Mouse (Mus musculus) activated CD4-positive, CD25-positive, alpha-beta regulatory T cell, adult 4 months (primary cell): ENCODE measurements around the gene Rpl27a. TPM values are rescaled to one million over a fixed set of nuclear protein-coding genes. Genes with fewer than 3 reads are reported as not detected.

Source experiments
- ATAC-seq: one replicate; pipeline ENCODE4 v1.8.0; 2017
- polyA plus RNA-seq, 2 experiments: library from polyadenylated mRNA; unstranded; fragments of 100-300 nt; shearing (Covaris generic); gene quantifications; one replicate each; pipeline ENCODE4 v1.2.1; 2017

The Rpl27a gene
- polyA plus RNA-seq, 2 experiments from 2014 or later, result 252 to 318 TPM

DNA sequence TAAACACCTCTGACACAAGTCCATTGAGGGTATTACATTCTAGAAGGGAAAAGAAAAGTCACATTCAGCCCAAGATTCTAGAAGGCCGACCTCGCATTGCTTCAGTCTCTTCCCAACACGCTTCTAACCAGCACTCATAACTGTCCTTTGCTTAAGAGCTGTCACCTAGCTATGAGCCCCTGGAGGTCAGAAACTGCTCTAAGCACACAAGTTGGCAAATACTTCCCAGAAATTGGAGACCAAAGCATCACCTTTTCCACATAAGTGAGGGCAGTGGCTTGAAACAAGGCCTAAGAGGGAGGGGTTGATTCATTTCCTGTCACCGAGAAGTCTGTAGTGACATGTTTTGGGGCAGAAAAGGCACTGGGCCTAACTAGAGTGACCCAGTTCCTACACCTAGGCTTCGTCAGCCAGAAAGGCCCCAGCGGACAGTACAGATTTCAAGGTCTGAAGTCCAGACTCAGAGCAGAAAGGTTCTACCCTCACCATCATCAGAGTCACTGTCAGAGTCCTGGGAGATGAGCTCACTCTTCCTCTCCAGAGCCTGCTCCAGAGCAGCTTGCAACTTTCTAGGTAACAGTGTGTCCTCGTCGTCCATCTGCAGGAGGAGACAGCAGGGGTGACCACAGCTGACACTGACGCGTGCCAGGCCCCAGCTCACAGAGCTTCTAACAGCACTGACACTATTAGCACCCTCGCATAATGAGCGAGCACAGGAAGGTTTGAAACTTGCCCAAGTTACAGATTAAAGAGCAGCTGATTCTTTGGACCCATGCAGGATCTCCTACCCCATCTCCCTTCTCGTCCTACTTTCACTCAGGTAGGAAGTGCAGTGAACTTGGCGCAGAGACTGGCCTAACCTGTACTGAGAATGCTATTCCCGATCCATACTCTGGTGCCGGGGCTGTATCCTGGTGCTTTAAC, 7.1 kb downstream of the Rpl27a start:
- ATAC-seq, result no peak

DNA sequence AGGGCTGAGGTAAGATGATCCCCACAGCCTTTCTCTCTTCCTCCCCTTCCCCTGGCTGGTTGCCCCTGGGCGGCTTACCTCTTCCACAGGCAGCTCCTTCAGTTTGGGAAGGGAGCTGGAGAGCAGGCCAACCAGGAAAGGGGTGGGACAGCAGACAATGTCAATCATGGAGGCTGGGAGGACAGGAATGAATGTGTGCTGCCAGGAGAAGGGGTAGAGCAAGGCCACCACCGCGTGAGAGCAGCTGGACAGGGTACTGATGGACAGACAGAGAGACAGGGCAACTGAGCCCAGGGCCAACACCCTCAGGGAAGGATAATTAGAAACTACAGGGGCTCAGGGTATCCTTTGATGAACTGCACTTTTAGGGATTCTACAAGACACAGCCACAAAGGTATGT, 8.6 kb downstream of the Rpl27a start:
- no peak for ATAC-seq

DNA sequence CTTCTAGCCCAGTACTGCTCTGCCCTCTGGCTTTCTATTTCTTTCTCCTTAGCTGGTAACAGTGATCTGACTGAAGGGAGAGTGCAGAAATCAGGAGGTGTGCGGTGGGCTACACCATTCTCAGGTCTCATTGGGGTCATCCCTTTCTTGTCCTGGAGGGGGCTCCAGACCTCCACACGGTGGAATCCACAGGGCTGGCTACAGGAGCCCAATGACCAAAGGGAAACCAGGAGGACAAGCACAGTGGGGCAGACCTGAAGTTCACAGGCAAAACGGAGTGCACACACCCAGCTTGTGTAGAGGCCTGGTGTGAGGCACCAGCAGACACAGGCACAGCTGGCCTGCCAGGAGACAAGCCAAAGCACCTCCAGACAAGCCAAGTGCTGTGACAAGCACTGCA, 9.4 kb downstream of the Rpl27a start:
- ATAC-seq, result no peak

DNA sequence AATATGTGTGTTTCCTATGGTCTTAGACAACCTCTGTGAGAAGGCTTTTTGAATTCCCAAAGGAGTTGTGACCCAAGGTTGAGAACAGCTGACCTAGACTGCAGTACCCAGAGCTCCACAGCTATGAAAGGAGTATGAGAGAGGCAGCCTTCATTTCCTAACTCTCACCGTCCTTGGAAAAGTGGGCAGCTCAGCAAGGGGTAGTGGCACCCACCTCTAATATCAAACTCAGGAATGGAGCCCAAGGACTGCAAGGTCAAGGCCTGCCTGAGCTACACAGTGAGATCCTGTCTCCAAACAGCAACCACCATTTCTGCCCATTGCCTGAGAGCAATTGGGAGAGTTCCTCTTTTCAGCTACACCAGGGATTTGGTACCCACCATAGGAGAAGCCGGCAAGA, 10.8 kb downstream of the Rpl27a start:
- ATAC-seq, result no peak

DNA sequence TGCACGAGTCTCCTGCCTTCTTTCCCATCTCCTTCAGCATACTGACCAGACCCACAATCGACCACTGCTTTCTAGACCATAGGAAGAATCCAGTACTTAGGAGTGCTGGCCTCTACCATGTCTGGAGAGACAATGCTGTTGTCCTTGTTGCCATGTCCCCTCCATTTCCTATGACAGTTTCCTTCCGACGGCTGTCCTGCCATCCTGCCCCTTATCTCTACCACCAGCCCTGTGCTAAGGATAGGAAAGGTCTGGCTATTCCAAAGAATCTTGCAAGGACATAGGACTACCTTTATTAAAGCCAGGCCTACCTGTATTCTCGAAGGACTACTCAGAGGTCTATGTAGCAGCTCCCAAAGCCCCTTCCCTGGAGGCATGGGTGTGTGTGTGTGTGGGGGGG, 12.6 kb downstream of the Rpl27a start:
- no peak for ATAC-seq

DNA sequence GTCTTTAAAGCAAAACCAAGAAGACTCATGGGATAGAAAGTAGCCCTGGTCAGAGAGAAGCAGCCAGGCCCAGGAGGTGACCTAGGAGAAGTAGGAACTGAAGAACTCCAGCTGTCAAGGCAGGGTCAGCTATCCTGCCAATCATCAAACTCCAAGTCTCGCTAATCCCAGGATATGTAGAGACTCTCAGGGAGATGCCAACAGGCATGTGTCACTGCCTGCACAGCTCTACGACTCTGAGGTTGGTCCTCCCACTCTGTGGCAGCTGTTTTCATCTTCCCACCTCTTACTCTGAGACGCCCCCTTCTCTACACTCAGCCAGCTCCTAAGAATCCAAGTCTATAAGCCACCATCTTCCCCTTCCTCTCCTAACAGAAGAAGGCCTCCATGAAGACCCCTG, 13.7 kb downstream of the Rpl27a start:
- no peak for ATAC-seq

DNA sequence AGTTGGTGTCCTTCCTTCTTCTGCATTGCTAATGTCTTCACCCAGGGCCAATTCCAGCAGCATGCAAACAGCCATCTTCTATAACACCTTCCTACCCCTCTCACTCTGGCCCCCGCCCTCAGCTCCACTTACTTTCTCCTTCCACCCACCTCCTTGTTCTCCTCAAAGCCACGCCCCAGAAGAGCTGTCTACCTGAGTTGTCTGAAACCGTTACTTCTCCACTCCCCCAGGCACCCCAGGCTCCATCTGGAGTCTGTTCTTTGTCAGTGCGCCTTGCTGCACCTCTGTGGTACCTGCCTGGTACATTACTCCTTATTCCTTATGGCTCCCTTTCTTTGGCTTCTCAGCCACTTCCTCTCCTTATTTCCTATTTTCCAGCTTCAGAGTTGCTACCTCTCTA, 14.2 kb downstream of the Rpl27a start:
- ATAC-seq, result no peak

DNA sequence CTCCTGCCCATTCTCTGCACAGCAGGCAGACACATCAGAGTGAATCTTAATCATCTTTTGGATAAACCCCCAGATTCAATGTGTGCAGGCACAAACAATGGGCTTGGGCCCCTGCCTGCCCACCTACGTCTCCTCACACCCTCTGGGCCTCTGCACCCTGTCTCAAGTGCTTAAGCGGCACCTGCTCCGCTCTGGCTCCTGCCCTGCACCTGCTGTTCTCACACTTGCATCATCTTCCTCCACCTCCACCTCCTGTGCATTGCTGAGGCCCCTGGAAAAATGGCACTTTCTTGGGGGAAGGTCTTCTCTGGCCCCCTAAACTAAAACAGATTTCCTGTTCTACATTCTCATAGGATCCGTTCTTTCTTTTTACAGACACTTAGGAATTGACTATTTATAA, 14.9 kb downstream of the Rpl27a start:
- no peak for ATAC-seq

DNA sequence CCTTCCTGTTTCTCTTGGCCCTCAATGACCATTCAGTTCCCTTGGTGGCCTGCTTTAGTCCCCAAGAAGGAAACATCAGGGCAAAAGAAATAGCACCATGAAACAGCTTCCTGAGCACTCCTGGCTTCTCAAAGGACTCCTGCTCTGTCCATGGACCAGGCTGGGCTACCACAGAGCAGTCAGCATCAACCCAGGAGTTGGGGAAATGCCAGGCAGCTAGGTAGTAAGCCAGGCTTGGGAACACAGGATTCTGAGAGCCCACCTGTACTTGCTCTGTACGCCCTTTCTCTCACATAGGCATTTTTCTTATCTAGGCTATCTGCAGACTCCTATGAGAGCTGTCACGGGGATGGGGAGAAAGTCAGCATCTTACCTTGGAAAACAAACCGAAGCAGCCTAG, 16.0 kb downstream of the Rpl27a start:
- no peak for ATAC-seq

DNA sequence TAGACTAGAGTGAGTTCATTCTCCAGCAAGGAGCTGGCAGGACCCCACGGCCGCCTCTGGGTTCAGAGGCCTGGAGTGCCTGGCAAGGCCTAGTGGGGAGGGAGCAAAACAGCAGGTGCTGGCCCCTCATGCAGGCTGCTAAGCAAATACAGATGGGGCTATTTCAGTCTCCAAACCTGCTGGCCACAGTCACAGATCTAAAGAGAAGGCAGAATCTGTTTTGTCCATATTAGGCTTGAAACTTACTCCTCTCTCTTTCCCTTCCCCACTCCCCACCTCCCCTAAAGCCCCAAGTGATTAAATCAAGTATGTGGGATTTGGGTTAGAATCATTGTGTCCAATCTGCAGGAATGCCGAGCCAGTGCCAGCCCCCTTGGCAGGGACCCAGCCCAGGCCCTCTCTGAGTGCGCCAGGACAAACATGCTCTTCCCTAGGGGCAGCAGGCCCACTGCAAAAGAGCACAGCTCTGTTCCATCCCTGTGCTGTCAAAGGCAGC, 17.6 kb downstream of the Rpl27a start:
- ATAC-seq, result no peak

DNA sequence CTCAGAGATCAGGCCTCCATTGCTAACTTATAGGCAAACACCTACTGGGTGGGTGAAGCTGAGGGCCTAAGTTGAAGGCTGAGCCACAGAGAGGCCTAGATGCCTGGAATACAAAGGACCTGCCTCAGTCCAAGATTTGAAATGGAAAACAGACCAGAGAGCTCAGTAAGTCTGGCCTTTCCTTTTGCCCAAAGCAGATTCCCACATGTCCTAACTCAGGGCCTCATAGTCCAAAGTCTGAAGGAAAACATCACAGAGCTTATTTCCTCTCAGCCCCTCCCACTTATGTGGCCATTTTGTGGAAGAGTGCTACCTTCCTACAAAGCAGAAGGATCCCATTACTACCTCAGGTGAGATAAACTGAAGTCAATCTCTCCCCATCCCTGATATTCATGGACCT, 22.0 kb downstream of the Rpl27a start:
- ATAC-seq, result no peak

DNA sequence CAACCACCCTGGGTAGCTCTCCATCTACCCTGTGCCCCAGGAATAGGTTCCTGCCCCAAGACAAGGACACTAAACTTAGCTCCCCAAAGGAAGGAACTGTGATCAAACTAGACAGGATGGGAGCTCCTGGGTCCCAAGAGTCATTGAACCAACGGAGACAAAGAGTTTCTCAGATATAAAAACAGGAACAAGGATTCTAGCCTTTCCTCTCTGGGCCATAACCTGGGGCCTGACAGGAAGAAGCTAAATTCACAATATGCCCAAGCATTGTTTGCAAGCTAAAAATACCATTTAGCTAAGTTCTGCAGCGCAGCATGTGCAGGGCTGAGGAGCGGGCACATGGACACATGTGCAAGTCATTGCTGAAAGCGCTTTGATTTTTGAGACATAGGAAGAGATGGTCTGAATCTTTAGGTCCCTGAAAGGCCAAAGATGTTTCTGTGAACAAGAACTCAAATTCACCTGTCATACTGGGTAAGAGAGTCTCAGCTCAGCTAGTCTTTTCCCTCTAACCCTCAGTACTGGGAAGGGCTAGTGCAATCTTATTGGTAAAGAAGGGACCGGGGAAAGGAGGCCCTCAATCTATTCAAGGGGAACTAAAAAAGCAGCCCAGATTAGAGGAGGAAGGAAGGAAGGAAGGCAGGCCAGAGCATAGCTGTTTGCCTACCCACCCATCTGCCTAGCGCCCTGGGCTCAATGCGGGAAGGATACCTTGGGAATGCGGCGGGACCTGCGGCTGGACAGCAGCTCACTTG, 22.8 kb downstream of the Rpl27a start:
- no peak for ATAC-seq

DNA sequence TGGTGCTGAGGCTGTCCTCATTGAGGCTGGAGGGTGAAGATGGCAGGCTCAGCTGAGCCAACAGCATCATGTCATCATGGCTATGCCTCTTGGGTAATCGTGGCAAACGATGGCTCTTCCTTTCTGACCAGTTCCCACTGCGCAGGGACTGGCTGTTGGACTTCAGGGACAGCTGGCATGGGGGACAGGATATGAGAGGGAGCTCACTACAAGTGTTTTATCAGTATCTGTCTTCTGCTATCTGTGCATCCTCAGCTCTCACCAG, 23.3 kb downstream of the Rpl27a start:
- no peak for ATAC-seq

DNA sequence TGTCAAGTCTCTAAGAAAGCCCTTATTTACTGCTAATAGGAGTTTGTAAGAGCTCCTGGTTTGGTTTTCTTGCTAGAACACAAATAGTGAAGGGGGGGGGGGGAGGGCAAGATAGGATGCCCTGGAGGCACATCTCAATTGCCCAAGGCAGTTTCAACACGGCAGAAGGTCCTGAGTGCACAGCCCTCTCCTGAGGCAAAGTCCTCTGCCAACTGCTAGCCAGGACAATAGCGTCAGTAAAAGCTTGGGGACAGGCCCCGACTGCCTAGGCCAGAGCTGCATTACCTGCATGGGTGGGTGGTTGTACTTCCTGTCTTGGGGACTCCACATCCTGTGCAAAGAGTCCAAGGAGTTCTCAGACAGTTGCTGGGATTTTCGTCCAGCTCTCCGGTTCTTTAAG, 25.8 kb downstream of the Rpl27a start:
- no peak for ATAC-seq

DNA sequence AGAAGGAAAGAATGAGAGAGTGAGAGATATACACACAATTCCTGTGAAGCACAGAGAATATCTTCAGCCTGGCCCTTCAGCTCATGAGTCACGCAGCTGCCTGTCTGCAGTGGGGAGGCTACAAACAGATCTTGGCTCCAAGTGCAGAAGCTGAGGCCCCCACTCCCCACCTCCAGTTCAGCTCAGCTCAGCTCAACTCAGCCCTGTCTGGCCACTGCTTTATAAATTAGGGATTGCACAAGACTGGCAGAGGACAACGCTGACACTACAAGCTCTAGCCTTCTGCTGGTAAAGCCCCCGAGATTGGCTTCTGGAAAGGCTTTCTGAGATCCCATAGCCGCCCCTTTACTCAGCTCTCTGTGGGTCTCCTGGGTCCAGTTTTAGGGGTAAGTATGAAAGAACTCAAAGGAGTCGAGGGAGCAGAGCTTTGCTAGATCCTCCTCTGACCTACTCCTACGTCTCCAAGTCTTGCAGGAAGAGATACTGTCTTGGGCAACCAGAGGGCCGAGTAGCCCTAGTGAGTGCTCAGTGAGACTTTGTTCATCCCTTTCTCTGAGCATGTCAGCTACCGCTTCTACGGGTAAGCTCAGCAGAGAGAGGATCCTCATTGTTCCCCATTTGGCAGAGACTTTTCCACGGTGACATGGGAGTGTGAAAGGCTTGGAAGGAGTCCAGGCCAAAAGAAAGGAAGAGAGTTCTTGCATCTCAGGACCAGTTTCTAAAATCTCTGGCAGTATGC, 26.5 kb downstream of the Rpl27a start:
- ATAC-seq, result no peak

DNA sequence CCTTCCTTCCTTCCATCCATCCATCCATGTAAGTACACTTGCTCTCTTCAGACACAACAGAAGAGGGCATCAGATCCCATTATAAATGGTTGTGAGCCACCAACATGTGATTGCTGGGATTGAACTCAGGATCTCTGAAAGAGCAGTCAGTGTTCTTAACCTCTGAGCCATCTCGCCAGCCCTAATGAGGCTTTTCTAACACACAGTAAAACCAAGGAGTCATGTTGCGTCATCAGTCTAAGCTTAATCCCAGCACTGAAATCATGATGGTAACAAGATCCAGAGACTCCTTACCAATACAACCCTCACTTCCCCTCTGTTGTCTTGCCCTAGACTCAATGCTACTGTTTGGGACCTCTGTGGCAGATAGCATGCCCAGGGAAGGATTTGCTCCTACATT, 27.2 kb downstream of the Rpl27a start:
- no peak for ATAC-seq

DNA sequence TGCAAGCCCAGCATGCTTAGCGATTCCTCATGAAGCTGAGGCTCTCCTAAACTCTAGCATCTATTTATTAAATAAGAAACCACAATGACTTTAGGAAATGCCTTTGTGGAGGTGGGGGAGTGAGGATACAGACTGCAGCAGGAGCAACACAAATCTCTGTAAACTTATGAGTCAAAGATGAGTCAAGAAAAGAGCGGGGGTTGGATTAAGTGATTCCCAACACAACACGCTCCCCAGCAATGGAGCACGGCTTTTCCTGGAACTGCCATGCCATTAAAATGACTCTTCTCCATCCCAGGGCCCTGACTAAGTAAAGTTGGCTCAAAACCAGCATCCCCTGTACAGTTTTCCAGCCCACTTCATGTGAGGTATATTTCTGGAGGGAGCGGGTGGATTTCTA, 27.8 kb downstream of the Rpl27a start:
- ATAC-seq, result no peak

DNA sequence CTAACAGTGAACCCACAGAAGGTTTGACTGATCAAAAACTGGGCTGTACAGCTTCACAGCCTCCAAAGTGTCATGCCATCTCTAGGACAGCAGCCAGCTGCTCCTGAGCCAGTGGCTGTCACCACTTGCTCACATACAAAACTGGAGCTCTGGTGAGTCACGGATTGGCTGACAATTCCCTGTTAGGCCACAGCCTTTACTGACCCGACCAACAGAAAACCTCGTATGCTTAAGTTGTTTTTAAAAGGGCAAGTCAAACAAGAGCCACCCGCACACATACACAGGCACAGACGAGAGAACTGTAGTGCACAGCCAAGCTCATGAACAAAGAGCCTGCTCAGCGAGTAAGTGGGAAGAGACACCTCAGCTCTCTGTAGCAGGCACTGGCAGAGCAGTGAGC, 40.6 kb downstream of the Rpl27a start:
- ATAC-seq, result no peak

DNA sequence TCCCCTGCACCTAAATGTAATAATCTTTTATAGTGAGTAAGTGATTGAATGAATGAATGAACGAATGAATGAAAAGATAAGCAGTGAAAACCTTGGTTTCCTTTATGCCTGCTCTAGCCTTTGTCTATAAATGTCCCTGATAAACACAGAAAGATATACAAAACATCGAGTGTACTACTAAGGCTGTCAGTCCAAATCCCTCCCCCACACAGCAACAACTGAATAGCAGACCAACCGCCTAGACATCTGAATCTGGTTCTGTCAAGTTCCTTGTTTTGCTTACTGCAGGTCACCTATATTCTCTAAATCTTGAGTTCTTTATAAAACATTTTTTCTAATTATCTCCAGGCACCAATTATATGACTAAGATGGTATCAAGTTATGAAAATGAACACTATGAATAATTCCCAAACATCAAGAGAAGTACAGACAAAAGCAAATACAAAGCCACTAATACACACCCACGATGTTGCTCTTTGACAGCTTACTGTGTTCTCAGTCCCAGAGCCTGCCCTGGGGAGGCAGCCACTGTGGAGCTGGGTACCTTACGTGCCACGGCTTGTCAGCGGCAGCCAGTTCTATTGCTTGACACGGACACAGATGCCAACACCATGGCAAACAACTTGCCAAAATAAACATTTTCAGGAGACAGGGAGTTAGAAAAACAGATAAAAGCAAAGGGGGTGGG, 42.7 kb downstream of the Rpl27a start:
- no peak for ATAC-seq

DNA sequence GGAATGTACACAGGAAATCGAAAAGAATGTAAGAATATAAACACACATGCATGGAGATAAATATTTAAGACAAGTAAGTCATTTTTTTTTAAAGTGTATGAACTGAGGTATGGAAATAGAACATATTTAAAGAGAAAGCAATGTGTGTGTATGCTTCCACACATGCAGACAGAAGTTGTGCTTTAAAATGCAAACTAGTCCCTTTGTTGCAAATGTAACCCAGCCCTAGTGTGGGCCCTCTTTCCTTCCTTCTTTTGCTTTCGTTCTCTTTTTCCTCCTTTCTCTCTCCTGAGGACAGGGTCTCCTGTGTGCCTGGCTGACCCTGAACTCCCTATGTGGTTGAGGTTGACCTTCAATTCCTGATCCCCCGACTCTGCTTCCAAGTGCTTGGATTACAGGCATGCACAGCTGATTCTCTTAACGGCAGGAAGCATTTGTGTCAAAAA, 43.2 kb downstream of the Rpl27a start:
- no peak for ATAC-seq

DNA sequence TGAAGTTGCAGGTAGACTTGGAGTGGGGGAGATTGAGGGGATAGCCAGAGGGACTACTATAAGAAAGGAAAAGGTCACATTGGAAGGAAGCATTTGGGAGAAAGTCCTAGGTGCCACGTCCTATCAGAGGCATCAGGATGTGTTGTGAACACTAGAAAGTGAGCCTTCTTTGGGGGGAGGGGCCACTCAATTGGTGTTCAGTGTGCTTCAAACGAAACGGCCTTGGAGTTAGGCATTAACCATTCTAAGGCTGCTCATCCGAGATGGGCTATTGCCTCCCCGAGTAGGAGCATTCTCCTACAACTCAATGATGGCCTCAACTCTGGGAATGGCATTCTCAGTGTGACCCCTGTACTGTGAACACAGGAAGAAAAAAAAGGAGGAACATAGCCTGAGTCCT, 43.7 kb downstream of the Rpl27a start:
- no peak for ATAC-seq

DNA sequence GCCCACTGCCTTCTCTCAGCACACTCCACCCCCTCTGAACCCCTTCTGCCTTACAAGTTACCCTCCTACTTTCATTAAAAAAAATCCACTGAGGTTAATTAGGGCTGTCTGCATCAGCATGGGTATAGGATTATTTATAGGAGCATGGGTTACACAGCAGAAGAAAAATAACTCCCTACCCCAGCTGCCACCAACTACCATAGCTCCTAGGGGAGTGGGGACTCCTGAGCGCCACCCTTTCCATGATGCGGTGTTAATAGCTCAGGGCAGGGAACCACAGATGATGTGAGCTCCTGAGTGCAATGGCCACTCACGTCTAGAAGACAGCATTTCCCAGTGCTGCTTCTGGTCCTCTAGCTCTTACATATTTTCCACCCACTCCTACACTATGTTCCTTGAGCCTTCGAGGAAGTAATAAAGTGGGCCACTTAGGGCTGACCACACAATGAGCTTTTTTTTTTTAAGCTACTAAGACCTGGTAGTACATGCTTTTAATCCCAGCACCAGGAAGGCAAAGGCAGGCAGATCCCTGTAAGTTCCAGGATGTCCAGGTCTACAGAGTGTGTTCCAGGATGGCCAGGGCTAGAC, 44.9 kb downstream of the Rpl27a start:
- no peak for ATAC-seq
